ENCODE assay signal across 20 mouse cellular contexts in genomic region chr11:53489007-53489406, GRCm38 (mm10). TPM values are rescaled to one million over a fixed set of nuclear protein-coding genes. Genes with fewer than 3 reads are reported as not detected.
DNase-seq lines count a peak whose midpoint lies in the region; TF ChIP-seq lines count a peak whose summit lies in the region.
"Had no signal": no experiment of that assay in that cellular context is flagged by ENCODE, and none has a peak within 500 bp of the region (broad histone marks: within the 10 kb centered on the region; RNA-seq: fewer than 3 reads in every experiment).

No protein-coding gene starts in this region.

- DNase-seq in layer of hippocampus, adult 2 months (ENCODE audit: low spot score in 2 of 2), result no peak
- DNase-seq in layer of hippocampus, adult 11-12 months (ENCODE audit: low spot score), result no peak
- DNase-seq in 416B (ENCODE audit: low read depth), result peak; percentile 36
- DNase-seq in ZHBTc4 (ENCODE audit: low read depth, low spot score), result peak; percentile 62
- no peak for DNase-seq in cerebellum, adult 11 months
- no peak for DNase-seq in kidney, postnatal 36 days
- DNase-seq: adrenal gland, postnatal 10 days; cerebellum, adult 18-20 months; cerebellum, postnatal 25 days; embryo, embryonic 11 days; gastrocnemius, postnatal 25 days; lung, adult 2 months; right cerebral cortex, postnatal 25 days had no signal

- H3K4me1 ChIP-seq in E14TG2a.4 (replicated peaks; ENCODE audit: low read depth, low read length), result peaks cover 25% of the 10 kb centered on the region

- H3K27me3 ChIP-seq in E14TG2a.4 (ENCODE audit: insufficient read depth, low read length), result peaks cover 30% of the 10 kb centered on the region
- H3K27me3 ChIP-seq: forebrain, embryonic 15.5 days had no signal

- no peak overlapping the region for H3K27ac ChIP-seq in layer of hippocampus, adult 2 months
- H3K27ac ChIP-seq: forebrain, embryonic 15.5 days; hindbrain, embryonic 10.5 days; macrophage; midbrain, embryonic 12.5 days had no signal

- no peaks in the 10 kb centered on the region for H3K9me3 ChIP-seq in E14TG2a.4 (ENCODE audit: low read length)
- H3K9me3 ChIP-seq: forebrain, embryonic 15.5 days; hindbrain, embryonic 10.5 days; midbrain, embryonic 12.5 days had no signal

- H3K4me3 ChIP-seq in layer of hippocampus, adult 2 months, result no peak overlapping the region
- no peak overlapping the region for H3K4me3 ChIP-seq in E14TG2a.4 (replicated peaks; ENCODE audit: low read length)
- H3K4me3 ChIP-seq: forebrain, embryonic 15.5 days; hindbrain, embryonic 10.5 days; midbrain, embryonic 12.5 days had no signal

- TF ChIP-seq CTCF in layer of hippocampus, adult 2 months (conservative IDR thresholded peaks at IDR 0.05), result peak; percentile 40
- peak; percentile 60 for TF ChIP-seq CTCF in E14TG2a.4 (conservative IDR thresholded peaks at IDR 0.05; ENCODE audit: low read length)

- H3K36me3 ChIP-seq in E14TG2a.4 (ENCODE audit: insufficient read depth, low read length), result no peaks in the 10 kb centered on the region
- H3K36me3 ChIP-seq: forebrain, embryonic 15.5 days; hindbrain, embryonic 10.5 days; midbrain, embryonic 12.5 days had no signal

RNA-seq across cellular contexts. Expression of gene Sowaha, which starts 8.9 kb away (rescaled TPM):
- total RNA-seq in layer of hippocampus, adult 2 months (2021), result 100 to 1,000 TPM; 137 to 142 TPM

RNA-seq across cellular contexts. Expression of gene Gm9945, which starts 9.0 kb away (rescaled TPM):
- 1 to 10 TPM; 2.5 to 3.4 TPM for total RNA-seq in layer of hippocampus, adult 2 months (2021)
- total RNA-seq: adrenal gland, postnatal 10 days; gastrocnemius, postnatal 25 days; heart, adult 8-10 months had no signal

RNA-seq across cellular contexts. Expression of gene Gm9837, which starts 18.7 kb away (rescaled TPM):
- under 1 TPM in 1 of 2 experiments, not detected in 1; 0.52 TPM for total RNA-seq in layer of hippocampus, adult 2 months (2021)
- total RNA-seq: adrenal gland, postnatal 10 days; gastrocnemius, postnatal 25 days; heart, adult 8-10 months; left cerebral cortex, postnatal 25 days had no signal

RNA-seq across cellular contexts. Expression of gene Sept8, which starts 30.1 kb away (rescaled TPM):
- 100 to 1,000 TPM; 240 to 254 TPM for total RNA-seq in layer of hippocampus, adult 2 months (2021)

RNA-seq across cellular contexts. Expression of gene Shroom1, which starts 32.0 kb away (rescaled TPM):
- total RNA-seq in layer of hippocampus, adult 2 months (2021), result 1 to 10 TPM; 4.8 to 5.1 TPM

Comparison
In these comparisons a context has a peak if more than half of its experiments do, and no peak if none do; other contexts are left out.
1. DNase-seq: peak in 416B (single experiment) and ZHBTc4 (single experiment); none in layer of hippocampus, adult 2 months (0 of 2), layer of hippocampus, adult 11-12 months (single experiment), cerebellum, adult 11 months (single experiment) and kidney, postnatal 36 days (0 of 2).